Mouse (Mus musculus) monocyte, adult 5-6 weeks (primary cell): ENCODE measurements around the gene Hhat. TPM values are rescaled to one million over a fixed set of nuclear protein-coding genes. Genes with fewer than 3 reads are reported as not detected.

ENCODE experiments used
- ATAC-seq: fragments of 153-309, 156-312 bp; replicated peaks from 2 replicates; pipeline ENCODE4 v1.8.0; 2017; ENCODE audit warnings: mild to moderate bottlenecking; ENCODE audit not compliant: low TSS enrichment, insufficient number of reproducible peaks, severe bottlenecking, poor library complexity, low FRiP score
- total RNA-seq: library from RNA; stranded (forward); fragments of 200-1000, 200-491, 200-594 nt; gene quantifications from 3 replicates; pipeline ENCODE4 v1.2.3, GENCODE M21; 2017

The Hhat gene
- total RNA-seq, 1 experiment from 2014 or later, result 1.7 TPM

GRCm38 (mm10) chr1:192682219-192682951 lies 88.6 kb downstream of the Hhat start:
- ATAC-seq, result no peak

DNA sequence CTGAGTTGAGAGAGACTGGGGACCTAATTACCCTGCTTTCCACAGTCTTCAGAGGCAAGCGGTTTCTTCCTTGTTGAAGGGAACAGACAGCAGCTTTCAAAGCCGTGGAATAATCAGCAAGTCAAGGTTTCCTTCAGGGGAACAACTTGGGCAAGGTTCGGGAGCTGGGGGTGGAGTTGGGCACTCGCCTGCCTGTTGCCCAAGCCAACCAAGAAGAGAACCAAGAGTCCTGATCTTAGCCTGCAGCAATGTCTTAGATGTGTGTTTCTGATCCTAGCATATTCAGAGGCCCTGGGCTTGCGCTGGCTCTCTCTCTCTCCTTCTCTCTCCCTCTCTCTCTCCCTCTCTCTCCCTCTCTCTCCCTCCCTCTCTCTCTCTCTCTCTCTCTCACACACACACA lies 93.8 kb downstream of the Hhat start:
- no peak for ATAC-seq

DNA sequence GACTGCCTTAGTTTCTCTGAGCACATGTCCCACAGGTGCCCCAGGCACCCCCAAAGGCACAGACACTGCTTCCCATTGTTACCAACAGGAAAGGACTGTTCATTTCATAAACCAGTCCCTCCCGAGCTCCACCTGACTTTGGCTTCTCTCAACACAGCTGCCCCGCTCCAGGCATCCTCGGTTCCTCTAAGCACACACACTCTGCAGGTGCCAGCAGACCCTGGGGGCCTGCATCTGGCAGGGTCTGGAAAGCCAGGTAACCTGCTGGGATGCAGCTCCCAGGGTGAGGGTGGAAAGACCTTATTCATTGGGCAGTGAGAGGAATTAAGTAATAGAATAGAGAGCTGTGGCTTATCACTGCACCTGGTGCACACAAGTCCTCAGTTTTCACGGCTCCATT lies 107.4 kb downstream of the Hhat start:
- ATAC-seq, result no peak

- ATAC-seq, result no peak
These were observed 107.9 kb downstream of the Hhat start for GRCm38 (mm10) chr1:192663092-192663491.

DNA sequence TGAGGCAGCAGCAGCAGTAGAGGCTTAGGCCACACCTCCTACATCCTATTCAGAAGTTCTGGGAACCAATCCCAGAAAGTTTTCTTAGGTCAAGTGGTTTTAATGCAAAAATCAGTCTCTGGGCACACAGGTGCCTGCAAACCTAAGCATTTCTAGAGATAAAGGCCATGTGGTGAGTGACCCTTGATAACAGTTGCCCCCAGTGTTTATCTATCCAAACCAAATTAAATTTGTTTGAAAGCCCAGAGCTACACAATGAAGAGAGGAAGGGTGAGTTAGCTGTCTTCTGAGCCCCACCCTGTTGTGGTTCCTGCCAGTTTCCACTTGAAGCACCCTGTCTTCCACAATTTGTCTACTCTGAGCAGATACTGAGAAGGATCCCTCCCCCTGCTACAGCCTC lies 109.4 kb downstream of the Hhat start:
- ATAC-seq, result no peak

DNA sequence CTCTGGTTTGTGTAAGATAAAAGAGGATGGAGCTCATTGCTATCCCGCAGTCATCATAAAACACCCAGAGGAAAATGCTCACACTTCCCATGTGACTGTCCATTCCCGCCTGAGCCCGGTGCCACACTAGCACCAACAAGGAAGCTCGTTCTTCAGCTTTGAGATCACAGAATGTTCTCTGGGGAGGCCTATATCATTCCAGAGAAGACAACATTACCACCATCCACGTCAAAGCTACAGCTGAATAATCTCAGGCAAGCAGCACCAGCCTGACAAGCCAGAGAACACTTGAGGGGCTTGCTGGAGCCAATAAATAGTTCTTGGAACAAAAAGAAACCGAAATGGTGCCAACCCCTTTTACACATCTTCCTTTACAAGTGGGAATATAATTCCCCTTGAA lies 113.6 kb downstream of the Hhat start:
- no peak for ATAC-seq

DNA sequence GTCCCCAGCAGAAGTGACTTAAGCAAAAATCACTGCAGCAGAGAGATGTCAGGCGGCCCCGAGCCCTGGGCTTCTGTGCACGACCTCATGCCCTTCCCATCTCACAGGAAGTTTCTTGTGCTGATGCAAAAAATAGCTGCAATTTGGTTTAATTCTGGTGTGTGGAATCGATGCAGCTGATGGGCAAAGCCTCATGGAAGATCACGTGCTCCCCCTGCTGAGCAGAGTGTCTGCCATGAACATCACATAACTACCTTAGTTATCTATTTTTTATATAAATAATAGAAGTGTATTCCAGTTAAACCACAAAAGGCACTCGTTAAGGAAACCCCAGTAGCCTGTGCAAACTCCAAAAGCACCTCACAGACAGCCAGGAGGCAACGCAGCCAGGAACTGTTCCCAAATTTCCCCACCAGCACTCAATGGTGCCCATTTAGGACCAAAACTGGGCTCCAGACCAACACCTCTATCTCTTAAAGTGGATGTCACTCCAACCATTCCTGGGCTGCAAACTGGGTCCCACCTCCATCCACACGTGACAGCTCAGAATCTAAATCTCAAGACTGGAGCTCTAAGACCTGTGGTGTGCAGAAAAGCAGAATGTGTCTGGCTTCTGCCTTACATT lies 118.9 kb downstream of the Hhat start:
- no peak for ATAC-seq

- ATAC-seq, result no peak
These were observed 120.4 kb downstream of the Hhat start for GRCm38 (mm10) chr1:192650586-192650985.

DNA sequence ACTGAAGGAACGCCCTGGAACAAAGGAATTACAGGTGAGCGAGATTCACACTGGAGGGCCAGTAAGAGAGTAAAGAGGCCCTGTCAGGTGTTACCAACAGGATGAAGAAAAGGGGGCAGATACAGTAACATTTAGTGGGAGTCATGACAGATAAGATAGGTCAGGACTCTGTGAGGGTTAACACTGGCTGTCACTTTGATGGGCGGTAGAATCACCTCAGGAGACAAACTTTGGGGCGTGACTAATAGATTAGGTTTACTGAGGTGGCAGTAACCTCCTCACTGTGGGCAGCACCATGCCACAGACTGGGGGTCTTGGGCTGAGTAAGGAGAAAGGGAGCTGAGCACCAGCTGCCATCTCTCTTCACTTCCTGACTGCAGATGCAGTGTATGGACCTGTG lies 121.0 kb downstream of the Hhat start:
- ATAC-seq, result no peak

GRCm38 (mm10) chr1:192649233-192649632 lies 121.8 kb downstream of the Hhat start:
- no peak for ATAC-seq

DNA sequence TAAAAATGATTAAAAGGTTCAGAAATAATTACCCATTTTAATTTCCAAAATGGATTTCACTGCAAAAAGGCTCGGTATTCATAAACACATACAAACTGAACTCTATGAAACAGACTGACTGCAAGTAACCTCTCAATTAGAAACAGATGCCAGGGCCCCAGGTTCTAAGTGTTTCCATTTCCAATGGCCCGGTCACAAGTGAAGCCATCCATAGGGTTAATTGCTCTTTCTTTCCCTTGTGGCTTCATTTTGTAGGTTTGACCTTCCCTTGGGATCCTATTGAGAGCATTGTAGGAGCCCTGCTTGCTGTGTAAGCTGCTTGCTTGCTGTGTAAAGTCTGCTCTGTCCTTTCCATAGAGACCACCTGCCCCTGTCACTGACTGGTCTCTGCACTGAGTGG lies 123.7 kb downstream of the Hhat start:
- ATAC-seq, result no peak

DNA sequence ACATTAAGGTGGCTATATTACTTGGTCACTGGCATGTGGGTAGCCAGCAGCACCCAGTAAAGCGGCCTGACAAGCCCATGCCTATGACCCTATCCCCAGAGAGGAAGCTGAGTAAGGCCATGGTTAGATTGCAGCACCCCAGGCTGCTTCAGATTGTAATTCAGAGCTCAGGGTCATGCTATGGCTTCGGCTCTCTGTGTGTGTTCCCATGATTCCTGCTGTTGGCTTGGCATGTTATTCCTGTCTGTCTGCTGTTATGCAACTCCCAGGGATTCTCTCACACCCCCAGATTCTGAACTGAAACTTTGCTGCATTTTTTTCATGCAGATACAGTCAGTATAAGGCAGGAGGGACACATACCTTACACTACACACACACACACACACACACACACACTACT lies 128.9 kb downstream of the Hhat start:
- no peak for ATAC-seq

DNA sequence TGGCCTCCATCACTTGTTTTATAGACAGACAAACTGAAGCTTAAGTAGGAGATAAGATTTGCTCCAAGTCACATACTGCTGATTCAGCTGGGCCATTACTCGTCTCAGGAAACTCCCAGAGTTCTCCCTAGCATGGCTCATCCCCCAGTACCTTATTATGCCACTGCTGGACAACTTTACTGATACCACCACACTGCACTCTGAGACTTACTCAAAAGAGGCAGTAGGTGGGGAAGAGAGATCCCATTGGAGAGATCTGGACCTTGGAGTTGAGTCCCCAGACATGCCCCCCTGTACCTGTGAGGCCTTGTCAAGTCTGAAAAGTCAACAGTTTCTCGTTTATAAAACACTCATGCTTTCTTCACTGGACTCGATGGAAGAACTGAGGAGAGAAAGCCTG lies 131.8 kb downstream of the Hhat start:
- no peak for ATAC-seq

GRCm38 (mm10) chr1:192621843-192622242 lies 149.2 kb downstream of the Hhat start:
- ATAC-seq, result no peak

DNA sequence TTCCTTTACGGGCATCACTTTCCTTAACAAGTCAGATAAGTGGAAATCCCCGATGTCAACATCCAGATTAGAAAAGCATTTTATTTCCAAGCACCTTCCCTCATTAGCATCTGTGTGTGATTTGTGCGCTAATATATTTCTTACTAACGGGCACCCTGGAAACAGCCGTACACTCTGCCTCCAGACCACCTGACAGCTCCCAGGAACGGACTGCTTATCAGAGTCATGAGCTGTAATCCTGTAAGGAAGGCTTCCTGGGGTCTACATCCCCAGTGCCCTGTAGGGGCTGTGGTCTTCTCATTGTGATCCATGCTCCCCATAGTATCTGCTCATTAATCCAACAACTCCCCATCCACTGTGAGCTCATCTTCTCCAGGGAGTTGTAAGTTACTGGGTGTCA lies 157.8 kb downstream of the Hhat start:
- ATAC-seq, result no peak

- ATAC-seq, result no peak
These were observed 158.9 kb downstream of the Hhat start for GRCm38 (mm10) chr1:192611996-192612739.

- ATAC-seq, result peak; percentile 52
These were observed 164.1 kb downstream of the Hhat start for GRCm38 (mm10) chr1:192606876-192607275.

DNA sequence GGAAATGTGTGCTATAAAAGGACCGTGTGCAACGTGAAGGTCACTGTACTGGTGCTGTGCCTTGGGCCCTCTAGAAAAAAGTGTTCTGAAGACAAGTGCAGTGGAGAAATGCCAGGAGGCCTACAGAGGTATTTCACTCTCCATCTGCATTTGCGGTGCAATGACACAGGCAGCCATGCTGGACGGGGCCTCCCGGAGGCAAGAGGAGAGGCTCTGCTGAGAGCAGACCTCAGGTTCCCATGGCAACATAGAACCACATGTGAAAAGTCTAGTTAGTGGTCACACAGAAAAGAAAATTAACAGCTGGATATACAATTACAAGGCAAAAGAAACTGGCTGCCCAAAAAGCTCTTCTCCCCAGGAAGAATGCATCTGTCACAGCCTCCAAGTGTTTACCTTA lies 166.6 kb downstream of the Hhat start:
- no peak for ATAC-seq

DNA sequence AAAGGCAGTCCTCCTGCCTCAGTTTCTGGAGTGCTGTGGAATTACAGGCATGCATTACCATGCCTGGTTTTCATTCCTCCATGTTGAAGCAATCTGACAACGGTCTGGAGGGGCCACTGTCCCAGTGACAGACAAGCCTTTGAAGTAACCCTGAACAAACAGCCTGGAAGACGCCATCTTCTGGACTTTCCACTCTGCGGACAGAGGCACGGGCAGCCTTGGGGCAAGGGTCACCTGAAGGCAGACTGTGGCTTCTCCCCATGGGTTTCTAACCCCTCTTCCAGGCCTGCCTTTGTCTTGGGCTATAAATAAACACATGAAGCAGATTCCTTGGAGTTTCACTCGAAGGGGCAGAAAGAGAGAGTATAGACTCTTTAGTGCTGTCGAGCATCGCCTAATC lies 167.5 kb downstream of the Hhat start:
- no peak for ATAC-seq

DNA sequence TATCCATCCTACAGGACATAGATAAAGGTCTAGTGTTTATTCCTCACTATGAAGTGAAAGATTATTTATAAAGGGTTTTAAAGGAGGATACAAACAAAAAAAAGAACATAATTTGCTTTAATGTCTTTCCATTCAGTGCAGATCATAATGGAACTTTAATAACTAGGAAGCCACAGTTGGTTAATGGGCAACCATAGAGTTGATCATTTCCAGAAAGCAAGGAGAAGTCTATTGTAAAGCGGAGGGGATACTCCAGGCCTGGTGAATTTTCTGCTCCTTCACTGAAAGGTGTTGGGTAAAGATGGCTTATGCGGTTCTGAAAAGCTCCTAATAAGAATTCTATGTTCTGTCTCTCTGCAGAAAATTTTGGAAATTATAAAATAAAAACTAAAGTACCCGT lies 169.8 kb downstream of the Hhat start:
- no peak for ATAC-seq
